In genomic region chr5:3152149-3152865, GRCm38 (mm10) we compare ENCODE assay signal across 7 mouse cellular contexts.
DNase-seq lines count a peak whose midpoint lies in the region; ATAC-seq lines count a peak whose summit lies in the region.
"Not testable (repeated sequence)": the region's sequence is repeated elsewhere in the genome, so short reads cannot be mapped to it uniquely, and the experiment has no call there.

No protein-coding gene starts in this region.

- H3K4me1 ChIP-seq in embryonic facial prominence, embryonic 15.5 days; limb, embryonic 11.5 days (ENCODE audit: control insufficient read depth, insufficient read depth, low read length); midbrain, embryonic 11.5 days (ENCODE audit: control insufficient read depth, insufficient read depth, low read length): not testable (repeated sequence)

- H3K27ac ChIP-seq in embryonic facial prominence, embryonic 15.5 days (replicated peaks), result peak overlapping the region; percentile 51
- H3K27ac ChIP-seq in limb, embryonic 11.5 days (replicated peaks; ENCODE audit: low read depth, low read length), result not testable (repeated sequence)
- H3K27ac ChIP-seq in midbrain, embryonic 11.5 days (ENCODE audit: low read depth, low read length), result peak overlapping the region; percentile 84

- H3K4me3 ChIP-seq in embryonic facial prominence, embryonic 15.5 days (replicated peaks), result peak overlapping the region; percentile 34
- peak overlapping the region; percentile 22 for H3K4me3 ChIP-seq in limb, embryonic 11.5 days (ENCODE audit: low read depth, low read length)
- peak overlapping the region; percentile 20 for H3K4me3 ChIP-seq in midbrain, embryonic 11.5 days (ENCODE audit: low read depth, low read length)

- DNase-seq in adrenal gland, adult (ENCODE audit: inconsistent age in 2 of 2, low spot score in 1 of 2), result peak; percentile 68 to 83
- DNase-seq in heart, adult 9 months (ENCODE audit: low spot score in 2 of 2), result peak; percentile 45 to 71
- peak; percentile 3 for DNase-seq in kidney, adult 9 months
- DNase-seq in limb, embryonic 11.5 days (ENCODE audit: low spot score), result peak; percentile 54
- peak; percentile 94 for DNase-seq in midbrain, embryonic 11.5 days (ENCODE audit: low spot score, missing footprints)
- peak; percentile 60 for DNase-seq in right cerebral cortex, postnatal 14 days

- peak overlapping the region; percentile 62 for H3K4me2 ChIP-seq in embryonic facial prominence, embryonic 15.5 days (replicated peaks)
- peak overlapping the region; percentile 37 for H3K4me2 ChIP-seq in limb, embryonic 11.5 days (ENCODE audit: low read depth, severe bottlenecking)
- H3K4me2 ChIP-seq in midbrain, embryonic 11.5 days, result peak overlapping the region; percentile 50

- not testable (repeated sequence) for H3K9ac ChIP-seq in embryonic facial prominence, embryonic 15.5 days; limb, embryonic 11.5 days (ENCODE audit: low read length)
- H3K9ac ChIP-seq in midbrain, embryonic 11.5 days (ENCODE audit: low read length), result peak overlapping the region; percentile 42; the same call in 1 of the 2 replicates

- not testable (repeated sequence) for H3K27me3 ChIP-seq in embryonic facial prominence, embryonic 15.5 days; limb, embryonic 11.5 days (ENCODE audit: control insufficient read depth, insufficient read depth, low read length); midbrain, embryonic 11.5 days (ENCODE audit: control insufficient read depth, insufficient read depth, low read length)

- 23% methylated on average over 26 of the region's 26 CpGs for WGBS in embryonic facial prominence, embryonic 15.5 days
- WGBS in limb, embryonic 11.5 days, result 28% methylated on average over 26 of the region's 26 CpGs
- WGBS in midbrain, embryonic 11.5 days, result 24% methylated on average over 25 of the region's 26 CpGs

- not testable (repeated sequence) for H3K9me3 ChIP-seq in embryonic facial prominence, embryonic 15.5 days (replicated peaks); limb, embryonic 11.5 days (ENCODE audit: control insufficient read depth, low read length); midbrain, embryonic 11.5 days (ENCODE audit: control insufficient read depth, low read length)

- H3K36me3 ChIP-seq in embryonic facial prominence, embryonic 15.5 days; limb, embryonic 11.5 days (ENCODE audit: control insufficient read depth, insufficient read depth, low read length); midbrain, embryonic 11.5 days (ENCODE audit: control insufficient read depth, insufficient read depth, low read length): not testable (repeated sequence)

- ATAC-seq in embryonic facial prominence, embryonic 15.5 days (ENCODE audit: insufficient number of reproducible peaks, low FRiP score, low TSS enrichment, low read depth), result peak; percentile 87
- ATAC-seq in limb, embryonic 11.5 days (ENCODE audit: insufficient number of reproducible peaks, low FRiP score, low TSS enrichment, low read depth), result 0 out of 2 replicates have a peak, but pooled peaks have one; percentile 31
- peak; percentile 80 for ATAC-seq in midbrain, embryonic 11.5 days (ENCODE audit: low FRiP score)

Comparison
In these comparisons a context has a peak if more than half of its experiments do, and no peak if none do; other contexts are left out.
1. DNase-seq: peak in every context shown above with its lines; median percentile 94 in midbrain, embryonic 11.5 days; 76 in adrenal gland, adult; 60 in right cerebral cortex, postnatal 14 days; 58 in heart, adult 9 months; 54 in limb, embryonic 11.5 days; 3 in kidney, adult 9 months.
2. ATAC-seq: peak in every context shown above with its lines; median percentile 87 in embryonic facial prominence, embryonic 15.5 days; 80 in midbrain, embryonic 11.5 days; 31 in limb, embryonic 11.5 days.